Mouse (Mus musculus) G1E (cell line): ENCODE measurements around the gene Krt28.

Experiments used
- CTCF ChIP-seq: IDR thresholded peaks from 2 replicates; pipeline ENCODE4 v1.5.1; 2012; ENCODE audit warnings: low read depth, low read length, inconsistent platforms, mixed read lengths
- GATA1 ChIP-seq: IDR thresholded peaks from 2 replicates; pipeline ENCODE4 v1.6.1; 2012; ENCODE audit warnings: borderline replicate concordance, low read length, inconsistent platforms, mixed read lengths
- POLR2AphosphoS5 ChIP-seq: IDR thresholded peaks from 2 replicates; pipeline ENCODE4 v1.6.1; 2012; ENCODE audit warnings: low read depth, low read length, inconsistent platforms; ENCODE audit not compliant: insufficient replicate concordance
- TAL1 ChIP-seq: conservative IDR thresholded peaks from 2 replicates; pipeline ENCODE4 v1.6.1; 2012; ENCODE audit warnings: low read depth, low read length, inconsistent platforms, mixed read lengths

DNA sequence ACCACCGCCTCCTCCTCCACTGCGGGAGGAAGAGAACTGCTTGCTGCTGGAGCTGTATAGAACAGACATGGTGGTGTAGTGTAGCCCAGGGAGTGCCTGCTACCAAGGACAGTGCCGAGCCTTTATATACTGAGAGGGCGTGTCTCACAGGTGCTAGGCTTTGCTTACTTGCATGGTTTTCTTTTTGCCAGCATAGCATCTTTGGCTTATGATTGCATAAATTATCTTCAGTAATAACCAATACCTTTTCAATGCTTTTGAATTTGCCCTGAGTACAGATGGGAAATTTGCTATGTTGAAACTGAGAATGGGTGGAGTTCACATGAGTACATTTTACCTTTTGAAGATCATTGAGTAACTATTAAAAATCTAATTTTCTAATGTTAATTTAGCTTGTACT lies 14.6 kb upstream of the Krt28 start, which contains the start of gene Krt10:
- TF ChIP-seq CTCF: no peak
- no peak for TF ChIP-seq GATA1
- no peak for TF ChIP-seq POLR2AphosphoS5
- TF ChIP-seq TAL1: no peak
